Mouse (Mus musculus): ENCODE data around the gene Nfib.

DNA sequence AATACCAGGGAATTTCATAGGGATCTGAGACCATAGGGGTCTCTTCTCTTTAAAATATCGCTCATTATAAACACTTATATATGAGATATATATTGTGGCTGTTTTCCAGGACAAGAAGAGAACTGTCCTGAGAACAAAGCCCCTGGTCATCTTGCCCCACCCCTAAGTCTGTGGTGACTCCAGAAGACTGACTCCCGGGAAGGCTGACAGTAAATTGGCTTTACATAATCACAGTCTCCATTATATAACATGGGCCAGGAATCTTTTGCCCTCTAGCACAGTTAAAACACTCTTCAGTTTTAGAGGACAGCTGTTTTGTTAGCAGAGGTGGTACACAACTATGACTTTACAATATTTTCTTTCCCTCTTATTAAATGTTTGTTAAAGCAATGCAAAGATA, 315.0 kb downstream of the Nfib start:
- TF ChIP-seq CTCF (IDR thresholded peaks at IDR 0.05; ENCODE audit: borderline replicate concordance, control insufficient read depth, extremely low read depth, insufficient read depth, low read length, poor library complexity) (no peak), POLR2A (IDR thresholded peaks at IDR 0.05; ENCODE audit: control insufficient read depth, extremely low read depth, insufficient read depth, low read length, poor library complexity) (no peak)

All from thymus, adult 2 months (tissue).